Mouse (Mus musculus) midbrain, embryonic 14.5 days (tissue): Measurements from ENCODE around the gene Unc79. TPM values are rescaled to one million over a fixed set of nuclear protein-coding genes. Genes with fewer than 3 reads are reported as not detected.

Experiments used
- ATAC-seq: fragments of 200-750 bp; cut with Nextera tagmentation; 2 replicates; pipeline ENCODE4 v1.8.0; 2017; ENCODE audit warnings: moderate number of reproducible peaks, moderate library complexity; ENCODE audit not compliant: low FRiP score, low TSS enrichment
- DNase-seq: peaks from one replicate; pipeline ENCODE4 v3.0.0-alpha.2; 2015
- H3K27ac ChIP-seq: fragments of 300-500 bp; sonication (generic); replicated peaks from 2 replicates; pipeline ENCODE4 v1.5.1; 2014; ENCODE audit warnings: mild to moderate bottlenecking, low read depth, low read length, moderate library complexity
- H3K27me3 ChIP-seq: fragments of 300-500 bp; sonication (generic); 2 replicates; pipeline ENCODE4 v1.6.1; 2014; ENCODE audit warnings: low read length, control low read depth, mixed read lengths; ENCODE audit not compliant: control insufficient read depth, insufficient read depth
- H3K36me3 ChIP-seq: fragments of 300-500 bp; sonication (generic); 2 replicates; pipeline ENCODE4 v1.6.1; 2014; ENCODE audit warnings: low read length, control low read depth; ENCODE audit not compliant: control insufficient read depth, insufficient read depth
- H3K4me1 ChIP-seq: fragments of 300-500 bp; sonication (generic); 2 replicates; pipeline ENCODE4 v1.6.1; 2014; ENCODE audit warnings: mild to moderate bottlenecking, antibody characterized with exemption, low read length, control low read depth; ENCODE audit not compliant: control insufficient read depth, insufficient read depth
- H3K4me2 ChIP-seq: fragments of 300-500 bp; sonication (generic); 2 replicates; pipeline ENCODE4 v1.6.1; 2014; ENCODE audit warnings: mild to moderate bottlenecking, low read length, moderate library complexity
- H3K4me3 ChIP-seq: fragments of 300-500 bp; sonication (generic); replicated peaks from 2 replicates; pipeline ENCODE4 v1.5.1; 2014; ENCODE audit warnings: low read depth, low read length
- H3K9ac ChIP-seq: fragments of 300-500 bp; sonication (generic); replicated peaks from 2 replicates; pipeline ENCODE4 v1.6.1; 2014; ENCODE audit warnings: mild to moderate bottlenecking, low read length, moderate library complexity
- H3K9me3 ChIP-seq: fragments of 300-500 bp; sonication (generic); 2 replicates; pipeline ENCODE4 v1.6.1; 2016; ENCODE audit warnings: low read length, control low read depth, mixed read lengths; ENCODE audit not compliant: control insufficient read depth
- WGBS: fragments of 180-500 bp; shearing (Covaris S2); extraction: QIAGEN DNeasy Blood & Tissue Kit; methylation state at CpG from one replicate; pipeline ENCODE4 v1.1.7; 2014; 5-methylcytosine and 5-hydroxymethylcytosine counted together
- polyA plus RNA-seq: library from polyadenylated mRNA; unstranded; fragments of >200 nt; fragmentation: Nextera tagmentation; extraction: Ambion mirVana; gene quantifications from 2 replicates; pipeline ENCODE4 v1.2.1, GENCODE M21; 2014

Gene Unc79
- polyA plus RNA-seq, 1 experiment from 2014 or later = 15.4 TPM

DNA sequence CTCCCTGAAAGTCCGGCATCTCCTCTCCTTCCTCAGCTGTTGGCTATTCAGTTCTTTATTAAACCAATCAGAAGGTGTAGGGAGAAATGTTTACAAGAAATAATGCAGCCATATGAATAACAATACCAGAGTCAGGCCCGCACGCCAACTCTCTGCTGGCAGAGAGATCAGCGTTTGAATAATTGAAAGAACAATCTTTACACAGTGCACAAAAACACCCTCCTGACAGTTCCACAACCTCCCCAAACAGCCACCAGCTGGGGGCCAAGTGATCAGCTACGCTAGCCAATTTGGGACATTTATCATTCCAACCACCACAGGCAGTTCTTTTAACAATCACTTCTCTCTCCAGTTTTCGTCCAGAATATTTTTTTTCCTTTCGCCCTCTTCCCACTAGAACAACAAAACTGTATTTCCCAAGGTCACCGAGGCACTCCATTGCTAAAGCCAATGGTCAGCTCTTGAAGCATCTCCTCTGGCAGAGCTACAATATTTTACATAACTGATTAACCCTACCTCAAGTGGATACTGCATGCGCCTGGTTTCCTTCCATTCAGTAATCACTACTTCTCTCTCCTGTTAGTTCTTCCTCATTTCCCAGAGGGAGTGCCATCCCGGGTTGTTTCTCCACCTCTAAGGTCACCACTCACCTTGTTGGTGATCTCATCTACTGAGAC is 169.0 kb downstream of the Unc79 start:
- ATAC-seq = no peak
- no peaks in the 10 kb centered on the region for H3K27me3 ChIP-seq
- H3K9me3 ChIP-seq = no peaks in the 10 kb centered on the region
- no peak overlapping the region for H3K27ac ChIP-seq
- H3K9ac ChIP-seq = no peak overlapping the region
- no peak overlapping the region for H3K4me2 ChIP-seq
- no peaks in the 10 kb centered on the region for H3K4me1 ChIP-seq
- WGBS = 61% methylated on average over 10 of the region's 10 CpGs
- no peak overlapping the region for H3K4me3 ChIP-seq
- H3K36me3 ChIP-seq = peaks cover 47% of the 10 kb centered on the region
- DNase-seq = no peak

GRCm38 (mm10) chr12:103121928-103122327 is 173.3 kb downstream of the Unc79 start:
- WGBS = 86% methylated on average over 5 of the region's 5 CpGs
- H3K9me3 ChIP-seq = no peaks in the 10 kb centered on the region
- H3K27ac ChIP-seq = no peak overlapping the region
- H3K9ac ChIP-seq = no peak overlapping the region
- H3K4me3 ChIP-seq = no peak overlapping the region
- peaks cover 45% of the 10 kb centered on the region for H3K36me3 ChIP-seq
- H3K4me1 ChIP-seq = no peaks in the 10 kb centered on the region
- ATAC-seq (no peak), DNase-seq (no peak)
- H3K27me3 ChIP-seq = no peaks in the 10 kb centered on the region
- no peak overlapping the region for H3K4me2 ChIP-seq

- no peak overlapping the region for H3K4me2 ChIP-seq
- peaks cover 52% of the 10 kb centered on the region for H3K36me3 ChIP-seq
- ATAC-seq = no peak
- 44% methylated on average over 1 of the region's 1 CpGs for WGBS
- H3K9me3 ChIP-seq = no peaks in the 10 kb centered on the region
- H3K27me3 ChIP-seq = no peaks in the 10 kb centered on the region
- no peak for DNase-seq
- H3K27ac ChIP-seq = no peak overlapping the region
- no peaks in the 10 kb centered on the region for H3K4me1 ChIP-seq
- H3K4me3 ChIP-seq = no peak overlapping the region
- H3K9ac ChIP-seq = no peak overlapping the region
These were observed 175.2 kb downstream of the Unc79 start for GRCm38 (mm10) chr12:103123861-103124260.

DNA sequence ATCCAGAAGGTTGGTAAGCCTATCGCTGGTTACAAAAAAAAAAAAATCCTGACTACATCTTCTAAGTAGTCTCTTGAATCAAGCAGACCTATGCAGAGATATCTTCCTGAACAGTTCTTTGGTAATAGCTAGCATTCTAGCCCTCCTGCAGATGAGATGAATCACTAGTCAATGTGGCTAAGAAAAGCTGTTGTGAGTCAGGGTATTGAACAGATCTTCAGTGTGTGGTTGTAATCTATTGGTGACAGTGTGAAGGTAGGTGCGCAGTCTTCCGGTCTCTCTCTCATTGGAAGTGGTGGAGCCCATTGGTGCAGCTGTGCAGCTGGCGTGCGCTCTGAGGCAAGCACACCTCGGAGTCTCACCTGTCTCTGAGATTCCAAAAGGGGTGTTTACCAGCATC is 180.3 kb downstream of the Unc79 start:
- H3K9ac ChIP-seq = no peak overlapping the region
- peaks cover 71% of the 10 kb centered on the region for H3K36me3 ChIP-seq
- no peak overlapping the region for H3K4me2 ChIP-seq
- DNase-seq (no peak), ATAC-seq (no peak)
- no peaks in the 10 kb centered on the region for H3K27me3 ChIP-seq
- no peak overlapping the region for H3K4me3 ChIP-seq
- 96% methylated on average over 6 of the region's 6 CpGs for WGBS
- H3K9me3 ChIP-seq = no peaks in the 10 kb centered on the region
- H3K4me1 ChIP-seq = no peaks in the 10 kb centered on the region
- no peak overlapping the region for H3K27ac ChIP-seq

GRCm38 (mm10) chr12:103129395-103130248 is 181.0 kb downstream of the Unc79 start:
- ATAC-seq (no peak), DNase-seq (no peak)
- no peaks in the 10 kb centered on the region for H3K9me3 ChIP-seq
- no peaks in the 10 kb centered on the region for H3K27me3 ChIP-seq
- no peak overlapping the region for H3K27ac ChIP-seq
- peaks cover 76% of the 10 kb centered on the region for H3K36me3 ChIP-seq
- WGBS = 88% methylated on average over 17 of the region's 17 CpGs
- no peak overlapping the region for H3K9ac ChIP-seq
- no peaks in the 10 kb centered on the region for H3K4me1 ChIP-seq
- no peak overlapping the region for H3K4me3 ChIP-seq
- no peak overlapping the region for H3K4me2 ChIP-seq

DNA sequence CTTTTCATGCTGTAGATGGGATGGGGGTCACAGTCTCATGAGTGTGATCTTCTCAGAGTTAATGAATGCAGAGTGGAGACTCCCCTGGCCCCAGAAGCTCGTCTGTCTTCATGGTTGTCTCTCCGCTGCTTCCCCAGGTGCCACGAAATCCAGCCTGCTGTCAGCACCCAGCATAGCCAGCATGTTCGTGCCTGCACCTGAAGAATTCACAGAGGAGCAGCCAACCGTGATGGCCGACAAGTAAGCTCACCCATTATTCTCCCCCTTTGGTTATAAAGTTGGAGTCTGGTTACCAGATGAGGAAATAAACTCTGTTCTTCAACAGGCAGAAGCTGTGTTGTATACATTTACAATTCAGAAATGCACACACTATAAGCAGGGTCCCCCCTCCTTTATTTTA is 182.8 kb downstream of the Unc79 start:
- Histone ChIP-seq H3K27ac (no peak overlapping the region), H3K9me3 (no peaks in the 10 kb centered on the region), H3K4me2 (no peak overlapping the region), H3K27me3 (no peaks in the 10 kb centered on the region), H3K4me3 (no peak overlapping the region), H3K4me1 (no peaks in the 10 kb centered on the region), H3K36me3 (peaks cover 78% of the 10 kb centered on the region), H3K9ac (no peak overlapping the region)
- ATAC-seq = no peak
- 44% methylated on average over 6 of the region's 6 CpGs for WGBS
- DNase-seq = no peak

- no peak overlapping the region for H3K27ac ChIP-seq
- peaks cover 31% of the 10 kb centered on the region for H3K36me3 ChIP-seq
- H3K9ac ChIP-seq = no peak overlapping the region
- H3K27me3 ChIP-seq = no peaks in the 10 kb centered on the region
- WGBS = 63% methylated on average over 9 of the region's 9 CpGs
- no peak overlapping the region for H3K4me3 ChIP-seq
- no peaks in the 10 kb centered on the region for H3K4me1 ChIP-seq
- ATAC-seq = no peak
- peaks cover 7% of the 10 kb centered on the region; the same call in 1 of the 2 replicates for H3K9me3 ChIP-seq
- peak; percentile 96 for DNase-seq
- no peak overlapping the region for H3K4me2 ChIP-seq
These were observed 193.9 kb downstream of the Unc79 start for GRCm38 (mm10) chr12:103142550-103143010.

GRCm38 (mm10) chr12:103143798-103144565 is 195.3 kb downstream of the Unc79 start:
- DNase-seq (peak; percentile 85), ATAC-seq (peak; percentile 75)
- no peaks in the 10 kb centered on the region for H3K4me1 ChIP-seq
- H3K9me3 ChIP-seq = peaks cover 7% of the 10 kb centered on the region; the same call in 1 of the 2 replicates
- H3K27me3 ChIP-seq = no peaks in the 10 kb centered on the region
- no peak overlapping the region for H3K9ac ChIP-seq
- 0 out of 2 replicates have a peak overlapping the region, but pooled peaks have one; percentile 41 for H3K27ac ChIP-seq
- 29% methylated on average over 9 of the region's 9 CpGs for WGBS
- H3K4me2 ChIP-seq = no peak overlapping the region
- peaks cover 42% of the 10 kb centered on the region for H3K36me3 ChIP-seq
- H3K4me3 ChIP-seq = no peak overlapping the region
